In genomic region chr1:74380484-74380883, GRCm38 (mm10) we compare ENCODE assay signal across 29 mouse cellular contexts. TPM values are rescaled to one million over a fixed set of nuclear protein-coding genes. Genes with fewer than 3 reads are reported as not detected.
"Had no signal": no experiment of that assay in that cellular context is flagged by ENCODE, and none has a peak within 500 bp of the region (broad histone marks: within the 10 kb centered on the region; RNA-seq: fewer than 3 reads in every experiment).

No protein-coding gene starts in this region.

- H3K9ac ChIP-seq: embryonic facial prominence, embryonic 12.5 days; embryonic facial prominence, embryonic 13.5 days; embryonic facial prominence, embryonic 15.5 days; forebrain, embryonic 12.5 days; forebrain, embryonic 13.5 days; forebrain, embryonic 15.5 days; forebrain, postnatal 0 days had no signal

- H3K4me1 ChIP-seq: embryonic facial prominence, embryonic 12.5 days; embryonic facial prominence, embryonic 15.5 days; forebrain, embryonic 12.5 days; forebrain, embryonic 13.5 days; forebrain, embryonic 15.5 days had no signal

- H3K4me3 ChIP-seq: embryonic facial prominence, embryonic 10.5 days; embryonic facial prominence, embryonic 12.5 days; embryonic facial prominence, embryonic 13.5 days; embryonic facial prominence, embryonic 15.5 days; erythroblast, embryonic 14.5 days; forebrain, embryonic 10.5 days; forebrain, embryonic 12.5 days; forebrain, embryonic 13.5 days; forebrain, embryonic 15.5 days; gastrocnemius, adult 2 months; heart, adult 2 months; heart, embryonic 10.5 days had no signal

- H3K27me3 ChIP-seq: embryonic facial prominence, embryonic 12.5 days; embryonic facial prominence, embryonic 13.5 days; embryonic facial prominence, embryonic 15.5 days; forebrain, embryonic 12.5 days; forebrain, embryonic 13.5 days; forebrain, embryonic 15.5 days had no signal

- H3K9me3 ChIP-seq: embryonic facial prominence, embryonic 10.5 days; embryonic facial prominence, embryonic 12.5 days; embryonic facial prominence, embryonic 13.5 days; embryonic facial prominence, embryonic 15.5 days; forebrain, embryonic 10.5 days; forebrain, embryonic 12.5 days; forebrain, embryonic 13.5 days; forebrain, embryonic 15.5 days; heart, embryonic 10.5 days had no signal

- H3K36me3 ChIP-seq: embryonic facial prominence, embryonic 10.5 days; embryonic facial prominence, embryonic 12.5 days; embryonic facial prominence, embryonic 13.5 days; embryonic facial prominence, embryonic 15.5 days; forebrain, embryonic 10.5 days; forebrain, embryonic 12.5 days; forebrain, embryonic 15.5 days; heart, embryonic 10.5 days had no signal

- H3K4me2 ChIP-seq: embryonic facial prominence, embryonic 12.5 days; embryonic facial prominence, embryonic 13.5 days; embryonic facial prominence, embryonic 15.5 days; forebrain, embryonic 12.5 days; forebrain, embryonic 13.5 days; forebrain, embryonic 15.5 days had no signal

- H3K27ac ChIP-seq: embryonic facial prominence, embryonic 10.5 days; embryonic facial prominence, embryonic 12.5 days; embryonic facial prominence, embryonic 13.5 days; embryonic facial prominence, embryonic 15.5 days; forebrain, embryonic 10.5 days; forebrain, embryonic 12.5 days; forebrain, embryonic 13.5 days; forebrain, embryonic 15.5 days; gastrocnemius, adult 2 months; heart, adult 2 months; heart, embryonic 10.5 days had no signal

- DNase-seq: cerebellum, adult 9-10 months; cerebellum, adult 9-11 months; cerebellum, postnatal 10 days; cerebellum, postnatal 14 days; cerebellum, postnatal 25 days; cerebellum, postnatal 36 days; embryo, embryonic 11 days; forebrain, postnatal 0 days; gastrocnemius, adult 2 months; gastrocnemius, postnatal 10 days; gastrocnemius, postnatal 14 days; gastrocnemius, postnatal 25 days; gastrocnemius, postnatal 36 days; heart, adult 18-20 months; heart, adult 2 months had no signal

- ATAC-seq: forebrain, embryonic 13.5 days; forebrain, embryonic 14.5 days; forebrain, embryonic 15.5 days; forebrain, embryonic 16.5 days; forebrain, postnatal 0 days had no signal

RNA-seq across cellular contexts. Expression of gene Catip, which starts 18.6 kb away (rescaled TPM):
- total RNA-seq: common myeloid progenitor, adult 5-6 weeks; gastrocnemius, postnatal 25 days had no signal
- polyA plus RNA-seq: erythroblast, embryonic 14.5 days had no signal

RNA-seq across cellular contexts. Expression of gene Vil1, which starts 28.7 kb away (rescaled TPM):
- total RNA-seq: gastrocnemius, adult 2 months; gastrocnemius, adult 8-10 months; gastrocnemius, postnatal 36 days had no signal
- polyA plus RNA-seq: erythroblast, embryonic 14.5 days had no signal
